Mouse (Mus musculus): ENCODE measurements around the gene Rgs6.

Gene Rgs6

DNA sequence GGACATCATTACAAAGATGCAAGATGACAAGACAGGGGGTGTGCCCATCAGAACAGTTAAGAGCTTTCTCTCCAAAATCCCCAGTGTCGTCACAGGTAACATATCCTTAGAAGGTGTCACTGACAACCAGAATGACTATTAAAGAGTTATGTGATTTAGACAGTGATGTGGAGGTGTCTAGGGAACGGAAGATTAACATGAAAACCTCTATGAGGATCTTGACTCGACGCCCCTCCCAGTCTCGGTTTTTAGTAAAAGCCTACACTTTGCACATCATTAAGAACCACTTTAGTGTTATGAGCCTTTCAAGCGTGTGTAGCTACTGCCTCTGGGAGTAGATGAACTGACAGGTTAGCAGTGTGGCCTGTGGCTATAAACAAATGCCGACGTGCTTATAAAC lies 397.2 kb downstream of the Rgs6 start:
- DNase-seq = no peak

DNA sequence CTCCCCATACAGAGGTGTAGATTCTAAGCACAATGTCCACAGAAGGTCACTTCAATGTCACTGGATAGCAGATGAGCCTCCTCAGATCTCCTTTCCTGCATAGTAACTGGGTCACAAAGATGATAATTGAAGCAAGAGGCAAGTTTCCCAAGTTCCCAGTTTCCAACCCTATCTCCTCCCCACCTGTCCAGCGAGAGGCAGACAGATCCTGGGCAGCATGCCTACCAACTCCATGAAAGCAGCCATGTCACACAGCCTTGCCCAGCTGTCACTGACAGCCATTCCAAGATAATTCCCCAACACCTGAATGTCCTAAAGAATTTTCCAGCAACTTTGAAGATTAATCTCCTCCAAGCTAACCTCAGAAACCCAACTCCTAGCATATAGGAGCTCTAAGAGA lies 399.6 kb downstream of the Rgs6 start:
- peak; percentile 79 to 83 for DNase-seq

- DNase-seq = peak; percentile 52 to 64
Observed at GRCm38 (mm10) chr12:82993905-82994304, 405.8 kb downstream of the Rgs6 start.

- DNase-seq = no peak
Observed at GRCm38 (mm10) chr12:82996775-82997174, 408.7 kb downstream of the Rgs6 start.

- no peak for DNase-seq
Observed at GRCm38 (mm10) chr12:82998682-82999332, 410.7 kb downstream of the Rgs6 start.

- DNase-seq = no peak
Observed at GRCm38 (mm10) chr12:82999333-83000032, 411.4 kb downstream of the Rgs6 start.

DNA sequence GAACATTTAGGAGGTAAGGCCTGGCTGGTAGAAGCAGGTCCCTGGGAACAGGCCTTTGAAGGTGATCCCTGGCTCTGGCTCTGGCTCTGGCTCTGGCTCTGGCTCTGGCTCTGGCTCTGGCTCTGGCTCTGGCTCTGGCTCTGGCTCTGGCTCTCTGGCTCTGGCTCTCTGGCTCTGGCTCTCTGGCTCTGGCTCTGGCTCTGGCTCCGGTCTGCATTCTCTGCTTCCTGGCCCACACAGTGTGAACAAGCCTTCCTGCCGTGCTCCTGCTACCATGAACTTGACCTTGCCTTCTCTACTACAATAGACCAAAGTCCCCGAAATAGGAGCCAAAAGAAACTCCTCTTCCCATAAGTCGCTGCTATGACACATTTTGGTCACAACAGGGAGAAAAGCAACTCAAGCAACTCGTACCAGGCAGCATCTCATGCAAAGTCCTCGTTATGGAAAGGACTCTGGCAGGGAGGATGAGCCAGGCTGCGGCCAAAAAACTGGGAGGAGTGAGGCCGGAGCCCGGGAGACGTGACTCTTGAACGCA lies 412.0 kb downstream of the Rgs6 start:
- DNase-seq = peak; percentile 62 to 73

GRCm38 (mm10) chr12:83000957-83001356 lies 412.9 kb downstream of the Rgs6 start:
- DNase-seq = no peak

DNA sequence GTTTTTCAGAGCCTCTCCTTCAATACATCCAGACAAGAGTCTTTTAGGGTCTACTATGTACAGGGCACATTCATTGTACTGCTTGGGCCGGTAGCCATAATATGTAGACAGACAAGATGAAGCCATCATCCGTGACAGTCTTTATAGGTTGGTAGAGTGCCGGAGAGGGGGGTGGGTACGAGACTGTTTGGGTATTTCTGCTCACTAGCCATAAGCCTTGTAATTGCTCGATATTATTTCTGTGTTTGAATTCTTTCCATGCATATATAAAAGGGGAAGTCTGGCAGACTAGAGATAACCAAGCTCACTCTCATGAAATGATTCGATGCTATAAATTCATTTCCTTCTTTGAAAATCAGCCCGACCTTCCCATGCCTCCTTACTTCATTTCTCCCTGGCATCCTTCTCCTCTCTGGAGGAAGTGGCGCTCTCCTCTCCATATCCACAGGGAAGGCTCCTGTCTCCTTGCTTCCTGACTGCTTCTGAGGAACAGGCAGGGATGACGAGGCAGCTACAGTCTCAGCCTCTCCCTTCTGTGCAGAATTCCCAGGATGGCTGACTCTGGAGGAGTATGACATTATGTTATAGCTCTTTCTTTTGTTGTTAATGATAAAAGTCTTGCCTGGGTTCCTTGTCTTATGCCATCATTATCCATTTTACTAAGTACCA lies 416.1 kb downstream of the Rgs6 start:
- DNase-seq = peak; percentile 28 to 29

- DNase-seq = no peak
Observed at GRCm38 (mm10) chr12:83011056-83011565, 423.0 kb downstream of the Rgs6 start.

- DNase-seq = no peak
Observed at GRCm38 (mm10) chr12:83013918-83014691, 426.0 kb downstream of the Rgs6 start.

DNA sequence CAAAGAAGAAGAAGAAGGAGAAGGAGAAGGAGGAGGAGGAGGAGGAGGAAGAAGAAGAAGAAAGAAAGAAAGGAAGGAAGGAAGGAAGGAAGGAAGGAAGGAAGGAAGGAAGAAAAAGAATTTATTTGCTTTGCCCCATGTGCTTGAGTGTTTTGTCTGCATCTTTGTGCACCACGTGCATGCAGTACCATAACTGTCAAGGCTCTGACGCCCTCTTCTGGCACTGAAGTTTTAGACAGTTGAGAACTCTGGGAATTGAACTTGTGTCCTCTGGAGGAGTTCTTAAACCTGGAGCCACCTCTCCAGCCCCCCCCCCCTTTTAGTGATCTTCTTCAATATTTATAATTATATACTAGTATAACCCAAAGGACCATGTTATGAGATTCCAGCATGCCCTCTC lies 426.8 kb downstream of the Rgs6 start:
- peak; percentile 43 to 54 for DNase-seq

GRCm38 (mm10) chr12:83015366-83015765 lies 427.3 kb downstream of the Rgs6 start:
- no peak for DNase-seq

DNA sequence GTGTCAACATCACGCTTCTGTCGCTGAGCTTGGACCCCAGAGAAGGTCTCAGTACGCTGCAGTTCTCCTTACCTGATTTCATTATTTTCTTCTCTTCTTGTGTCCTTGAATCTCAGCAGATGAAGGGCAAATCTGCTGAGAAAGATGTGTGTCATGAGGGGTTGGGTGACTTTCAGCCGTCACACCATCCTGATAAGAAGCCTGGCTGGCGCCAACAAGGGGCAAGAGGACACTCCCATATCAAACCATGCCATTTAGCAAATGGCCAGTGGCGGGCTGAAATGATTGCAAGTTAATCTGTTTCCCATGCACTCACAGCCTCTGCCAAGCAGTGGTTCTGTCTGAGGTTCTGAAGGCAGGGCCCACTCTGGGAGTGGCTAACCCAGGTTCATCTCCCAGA lies 428.4 kb downstream of the Rgs6 start:
- no peak for DNase-seq

- peak; percentile 92 to 96 for DNase-seq
Observed at GRCm38 (mm10) chr12:83018005-83018404, 429.9 kb downstream of the Rgs6 start.

DNA sequence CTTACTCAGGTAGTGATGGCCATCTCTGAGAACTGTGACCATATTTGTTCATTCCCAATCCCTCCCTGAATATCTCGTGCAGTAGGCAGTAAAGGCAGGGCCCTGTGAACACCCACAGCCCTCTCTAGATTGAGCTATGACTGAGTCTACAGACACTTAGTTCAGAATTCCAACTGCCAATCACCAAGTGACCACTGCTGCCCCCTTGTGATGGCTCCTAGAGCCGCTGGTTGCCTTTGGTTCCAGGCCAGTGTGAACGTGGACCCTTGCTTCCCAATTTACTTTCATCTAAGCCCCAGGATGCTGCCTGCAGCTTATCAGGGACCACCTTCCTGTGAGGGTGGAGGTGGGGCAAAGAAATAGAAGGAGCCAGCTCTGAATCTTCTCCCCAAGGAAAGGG lies 438.9 kb downstream of the Rgs6 start:
- DNase-seq = peak in 1 of 2 experiments; percentile 30

DNA sequence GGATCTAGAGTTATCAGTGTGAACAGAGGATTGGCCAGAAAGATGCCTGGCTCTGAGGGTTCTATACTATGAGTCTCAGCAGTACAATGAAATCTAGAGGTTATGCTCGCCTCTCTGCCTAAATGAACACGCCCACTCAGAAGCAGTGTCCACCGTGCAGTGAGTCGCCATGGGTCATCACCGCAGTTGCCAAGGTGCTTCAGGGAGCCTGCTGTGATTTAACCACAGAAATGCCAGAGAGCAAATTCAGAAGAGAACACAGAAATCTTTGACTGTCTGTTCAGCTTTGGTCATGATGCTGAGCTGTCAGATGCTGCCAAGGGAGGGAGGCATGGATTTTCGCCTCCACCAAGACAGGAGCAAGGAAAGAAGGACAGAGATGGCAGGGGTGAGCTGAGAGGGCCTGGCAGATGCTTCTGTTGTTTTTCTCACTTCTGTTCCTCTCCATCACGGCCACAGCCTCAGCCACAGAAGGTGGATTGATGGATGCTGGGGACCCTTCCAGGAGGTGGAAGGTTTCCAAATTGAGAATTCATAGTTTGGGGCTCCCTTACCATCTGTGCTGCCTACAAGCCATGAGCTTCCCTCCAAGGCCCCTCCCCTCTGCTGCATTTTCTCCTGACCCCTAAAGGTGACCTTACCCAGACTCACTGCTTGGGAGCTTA lies 445.2 kb downstream of the Rgs6 start:
- peak; percentile 46 to 57 for DNase-seq

DNA sequence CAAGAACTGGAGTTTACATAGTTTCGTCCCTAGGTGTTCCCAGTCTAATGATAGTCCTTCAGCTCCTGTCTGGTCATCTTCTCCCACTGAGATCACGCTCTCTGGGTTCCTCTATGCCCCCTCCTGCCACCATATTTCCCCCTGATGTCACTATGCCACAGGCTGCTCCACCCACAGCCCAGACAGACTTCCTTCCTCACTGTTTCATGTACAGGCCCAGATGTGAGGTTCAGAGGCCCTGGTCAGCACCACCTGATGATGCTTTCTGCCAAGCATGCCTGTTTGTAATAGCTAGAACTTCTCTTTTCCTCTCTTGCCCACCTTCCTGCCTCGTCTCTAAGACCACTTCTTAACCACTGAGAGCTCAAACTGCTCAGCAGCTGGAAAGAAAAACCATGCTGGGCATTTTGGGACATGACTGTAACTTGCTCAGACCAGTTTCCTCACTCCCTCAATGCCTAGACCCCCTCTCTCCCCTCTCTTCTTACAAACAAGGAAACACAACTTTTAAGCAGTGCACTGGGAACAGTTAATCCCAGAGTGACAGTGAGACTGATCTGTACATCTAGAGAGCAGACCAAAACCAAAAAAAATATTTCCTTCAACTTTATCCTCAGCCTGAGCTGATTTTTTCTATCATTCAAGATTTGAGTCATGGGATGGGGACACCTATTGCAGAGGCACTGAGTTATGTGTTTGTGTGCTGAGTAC lies 446.9 kb downstream of the Rgs6 start:
- DNase-seq = no peak

GRCm38 (mm10) chr12:83037798-83038560 lies 449.9 kb downstream of the Rgs6 start:
- no peak for DNase-seq

GRCm38 (mm10) chr12:83038779-83039178 lies 450.7 kb downstream of the Rgs6 start:
- no peak for DNase-seq

DNA sequence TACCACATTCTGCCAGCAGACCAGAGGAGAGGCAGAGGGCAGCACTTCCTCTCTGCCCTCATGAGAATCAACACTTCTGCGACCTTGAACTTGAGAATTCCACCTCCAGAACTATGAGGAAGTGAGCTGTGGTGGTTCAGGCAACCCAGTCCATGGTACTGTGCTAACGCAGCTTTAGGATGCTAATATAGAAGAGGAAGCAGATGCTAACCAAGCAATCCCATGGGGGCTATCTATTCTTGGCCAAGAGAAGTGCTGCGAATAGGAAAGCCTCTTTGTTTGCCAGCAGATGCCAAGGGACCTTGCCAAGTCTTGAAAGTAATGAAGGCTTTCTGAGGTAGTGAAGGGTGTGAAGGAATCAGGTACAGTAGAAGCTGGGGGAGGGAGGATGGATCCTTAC lies 451.8 kb downstream of the Rgs6 start:
- peak; percentile 44 to 55 for DNase-seq
